ENCODE assay signal across 8 mouse cellular contexts in genomic region chr1:190944109-190944760, GRCm38 (mm10). TPM values are rescaled to one million over a fixed set of nuclear protein-coding genes. Genes with fewer than 3 reads are reported as not detected.
DNase-seq lines count a peak whose midpoint lies in the region; ATAC-seq and TF ChIP-seq lines count a peak whose summit lies in the region.

No protein-coding gene starts in this region.

- TF ChIP-seq POLR2A in myocyte (IDR thresholded peaks at IDR 0.05; ENCODE audit: insufficient read length, low read depth): no peak

- no peak overlapping the region for H3K4me2 ChIP-seq in limb, embryonic 15.5 days
- no peak overlapping the region for H3K4me2 ChIP-seq in myocyte (ENCODE audit: low read depth)
- no peak overlapping the region for H3K4me2 ChIP-seq in stomach, embryonic 14.5 days (replicated peaks; ENCODE audit: low read depth, low read length)

- peak; percentile 52; the same call in 1 of the 2 replicates for ATAC-seq in limb, embryonic 15.5 days (ENCODE audit: insufficient number of reproducible peaks, low FRiP score, low TSS enrichment, low read depth)
- ATAC-seq in stomach, embryonic 14.5 days (ENCODE audit: insufficient number of reproducible peaks, insufficient read depth, low FRiP score, low read depth): peak; percentile 74; the same call in 1 of the 2 replicates

- H3ac ChIP-seq in myocyte (ENCODE audit: control insufficient read depth, insufficient read length): no peak overlapping the region

- no peaks in the 10 kb centered on the region for H3K27me3 ChIP-seq in limb, embryonic 15.5 days
- H3K27me3 ChIP-seq in myocyte (ENCODE audit: control insufficient read depth, insufficient read depth, insufficient read length): no peaks in the 10 kb centered on the region
- H3K27me3 ChIP-seq in stomach, embryonic 14.5 days (ENCODE audit: control insufficient read depth, insufficient read depth, low read length): no peaks in the 10 kb centered on the region

- peaks cover 89% of the 10 kb centered on the region for H3K36me3 ChIP-seq in limb, embryonic 15.5 days
- peaks cover 38% of the 10 kb centered on the region for H3K36me3 ChIP-seq in myocyte (ENCODE audit: control insufficient read depth, insufficient read depth)
- H3K36me3 ChIP-seq in stomach, embryonic 14.5 days (ENCODE audit: control insufficient read depth, insufficient read depth, low read length): peaks cover 65% of the 10 kb centered on the region

- no peak overlapping the region for H3K4me3 ChIP-seq in limb, embryonic 15.5 days
- H3K4me3 ChIP-seq in myocyte: no peak overlapping the region
- H3K4me3 ChIP-seq in stomach, embryonic 14.5 days (ENCODE audit: low read depth, low read length): no peak overlapping the region

- 52% methylated on average over 6 of the region's 6 CpGs for WGBS in limb, embryonic 15.5 days
- 54% methylated on average over 6 of the region's 6 CpGs for WGBS in stomach, embryonic 14.5 days

- H3K9me3 ChIP-seq in limb, embryonic 15.5 days: no peaks in the 10 kb centered on the region
- H3K9me3 ChIP-seq in stomach, embryonic 14.5 days (ENCODE audit: control insufficient read depth, low read depth, low read length): no peaks in the 10 kb centered on the region

- DNase-seq in urinary bladder, adult 18-20 months (ENCODE audit: low spot score in 2 of 2): peak; percentile 13 to 59
- no peak for DNase-seq in urinary bladder, postnatal 10 days (ENCODE audit: low spot score)
- DNase-seq in embryo, embryonic 10.5 days (ENCODE audit: low spot score): peak; percentile 87
- peak; percentile 53 to 62 for DNase-seq in gastrocnemius, postnatal 36 days
- DNase-seq in kidney, adult 9 months: peak; percentile 80

- H3K79me2 ChIP-seq in myocyte (ENCODE audit: control insufficient read depth, insufficient read depth): no peaks in the 10 kb centered on the region

- intact Hi-C loops in gastrocnemius, postnatal 36 days (cut with DNase I): loop anchor here (2.0 to 5.0 kb wide), 2 partner anchors 113 to 131 kb away; no protein-coding TSS in a partner anchor

- no peak overlapping the region for H3K27ac ChIP-seq in limb, embryonic 15.5 days
- no peak overlapping the region for H3K27ac ChIP-seq in stomach, embryonic 14.5 days (ENCODE audit: low read length)

- no peak overlapping the region for H3K9ac ChIP-seq in limb, embryonic 15.5 days
- H3K9ac ChIP-seq in stomach, embryonic 14.5 days (replicated peaks; ENCODE audit: low read depth, low read length): no peak overlapping the region

- H3K4me1 ChIP-seq in limb, embryonic 15.5 days: no peaks in the 10 kb centered on the region
- no peaks in the 10 kb centered on the region for H3K4me1 ChIP-seq in stomach, embryonic 14.5 days (ENCODE audit: control insufficient read depth, insufficient read depth, low read length)

TF ChIP-seq in myocyte, 11 proteins besides CTCF, POLR2A, EP300 and RAD21:
- TF ChIP-seq POLR2AphosphoS2 (IDR thresholded peaks at IDR 0.05; ENCODE audit: insufficient read length, low read depth): peak; percentile 65
- no peak for TF ChIP-seq MYOG (IDR thresholded peaks at IDR 0.05; ENCODE audit: control insufficient read depth in 1 of 3, insufficient read depth in 1 of 3, insufficient read length in 2 of 3, low read depth in 2 of 3)
TF ChIP-seq in myocyte: peak in this region for 1.

RNA-seq across cellular contexts. Expression of gene Angel2, which starts 19.3 kb away (rescaled TPM):
- total RNA-seq in gastrocnemius, postnatal 36 days (2021): 10 to 100 TPM; 23.1 to 25.1 TPM
- polyA plus RNA-seq in limb, embryonic 15.5 days (2015; fragmentation: Nextera tagmentation; extraction: Ambion mirVana): 40.3 and 42.5 TPM in 2 replicates
- 17.7 TPM for polyA plus RNA-seq in myocyte (2012; fragmentation: generic; extraction: Trizol)
- polyA plus RNA-seq in stomach, embryonic 14.5 days (2014; fragmentation: Nextera tagmentation; extraction: Ambion mirVana): 41.1 and 43.0 TPM in 2 replicates

RNA-seq across cellular contexts. Expression of gene Rps6kc1, which starts 32.7 kb away (rescaled TPM):
- total RNA-seq in gastrocnemius, postnatal 36 days (2021): 10 to 100 TPM; 14.9 to 18.3 TPM
- polyA plus RNA-seq in limb, embryonic 15.5 days (2015; fragmentation: Nextera tagmentation; extraction: Ambion mirVana): 14.8 and 16.1 TPM in 2 replicates
- 18.9 TPM for polyA plus RNA-seq in myocyte (2012; fragmentation: generic; extraction: Trizol)
- polyA plus RNA-seq in stomach, embryonic 14.5 days (2014; fragmentation: Nextera tagmentation; extraction: Ambion mirVana): 15.3 and 16.1 TPM in 2 replicates

RNA-seq across cellular contexts. Expression of gene Vash2, which starts 34.9 kb away (rescaled TPM):
- total RNA-seq in gastrocnemius, postnatal 36 days (2021): under 1 TPM; 0.37 to 0.56 TPM
- polyA plus RNA-seq in limb, embryonic 15.5 days (2015; fragmentation: Nextera tagmentation; extraction: Ambion mirVana): 45.1 and 51.9 TPM in 2 replicates
- 20.0 TPM for polyA plus RNA-seq in myocyte (2012; fragmentation: generic; extraction: Trizol)
- polyA plus RNA-seq in stomach, embryonic 14.5 days (2014; fragmentation: Nextera tagmentation; extraction: Ambion mirVana): 33.5 and 35.3 TPM in 2 replicates
